Mouse (Mus musculus): ENCODE data around the gene Fggy. TPM values are rescaled to one million over a fixed set of nuclear protein-coding genes. Genes with fewer than 3 reads are reported as not detected.

Fggy gene
- polyA plus RNA-seq, 1 experiment from 2014 or later = 9.2 TPM

DNA sequence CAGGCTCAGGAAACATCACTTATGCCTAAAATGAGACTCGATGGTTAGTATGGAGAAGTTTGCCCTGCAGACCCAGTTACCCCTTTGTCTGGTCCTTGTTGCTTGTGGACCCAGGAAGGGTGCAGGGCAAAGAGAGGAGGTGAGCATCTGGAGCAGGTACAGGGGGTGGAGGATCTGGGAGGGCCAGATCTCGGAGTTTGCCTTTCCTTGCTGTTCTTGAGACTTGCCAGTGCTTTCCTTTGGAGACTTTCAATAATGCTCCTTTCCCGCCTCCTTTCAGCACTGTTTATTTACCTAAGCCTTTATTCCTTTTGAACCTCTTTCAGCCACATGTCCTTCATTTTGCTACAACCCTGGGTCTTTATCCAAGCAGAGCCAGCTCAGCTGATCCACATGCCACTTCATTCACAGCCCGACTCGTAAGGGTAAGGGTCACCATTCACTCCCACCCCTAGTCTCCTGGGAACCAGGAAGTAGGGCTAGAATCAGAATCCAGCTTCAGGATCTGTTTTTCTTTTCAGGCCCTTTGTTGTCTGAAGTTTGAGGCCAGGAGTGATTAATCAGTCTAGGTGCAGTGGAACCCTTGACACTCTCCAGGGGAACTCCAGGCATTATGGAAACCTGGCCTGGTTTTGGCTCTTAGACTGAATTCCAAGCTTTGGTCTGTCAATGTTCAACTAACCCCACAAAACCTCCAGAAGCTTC, 201.9 kb downstream of the Fggy start:
- Histone ChIP-seq H3K9me3 (replicated peaks; ENCODE audit: control insufficient read depth, low read length) (no peaks in the 10 kb centered on the region), H3K36me3 (replicated peaks; ENCODE audit: control insufficient read depth, insufficient read depth, low read depth, low read length) (no peaks in the 10 kb centered on the region), H3K4me1 (ENCODE audit: control insufficient read depth, insufficient read depth, low read length) (no peaks in the 10 kb centered on the region), H3K27me3 (ENCODE audit: control insufficient read depth, insufficient read depth, low read length) (no peaks in the 10 kb centered on the region), H3K27ac (replicated peaks; ENCODE audit: low read depth, low read length) (no peak overlapping the region), H3K9ac (replicated peaks; ENCODE audit: low read length) (no peak overlapping the region), H3K4me2 (ENCODE audit: low read depth, low read length) (no peak overlapping the region), H3K4me3 (ENCODE audit: low read depth, low read length) (no peak overlapping the region)
- DNase-seq (ENCODE audit: low spot score) = peak; percentile 56
- 41% methylated on average over 5 of the region's 5 CpGs for WGBS
- peak; percentile 72; the same call in 1 of the 2 replicates for ATAC-seq (replicated peaks; ENCODE audit: insufficient number of reproducible peaks, low FRiP score, low TSS enrichment, low read depth)

- 65% methylated on average over 2 of the region's 2 CpGs for WGBS
- ATAC-seq (replicated peaks; ENCODE audit: insufficient number of reproducible peaks, low FRiP score, low TSS enrichment, low read depth) (no peak), DNase-seq (ENCODE audit: low spot score) (no peak)
- no peaks in the 10 kb centered on the region for H3K9me3 ChIP-seq (replicated peaks; ENCODE audit: control insufficient read depth, low read length)
- H3K4me3 ChIP-seq (ENCODE audit: low read depth, low read length) = no peak overlapping the region
- no peaks in the 10 kb centered on the region for H3K27me3 ChIP-seq (ENCODE audit: control insufficient read depth, insufficient read depth, low read length)
- no peak overlapping the region for H3K4me2 ChIP-seq (ENCODE audit: low read depth, low read length)
- H3K4me1 ChIP-seq (ENCODE audit: control insufficient read depth, insufficient read depth, low read length) = no peaks in the 10 kb centered on the region
- H3K9ac ChIP-seq (replicated peaks; ENCODE audit: low read length) = no peak overlapping the region
- no peaks in the 10 kb centered on the region for H3K36me3 ChIP-seq (replicated peaks; ENCODE audit: control insufficient read depth, insufficient read depth, low read depth, low read length)
- no peak overlapping the region for H3K27ac ChIP-seq (replicated peaks; ENCODE audit: low read depth, low read length)
Observed at GRCm38 (mm10) chr4:95765359-95765758, 208.1 kb downstream of the Fggy start.

GRCm38 (mm10) chr4:95770469-95770868, 213.2 kb downstream of the Fggy start:
- 78% methylated on average over 5 of the region's 5 CpGs for WGBS

DNA sequence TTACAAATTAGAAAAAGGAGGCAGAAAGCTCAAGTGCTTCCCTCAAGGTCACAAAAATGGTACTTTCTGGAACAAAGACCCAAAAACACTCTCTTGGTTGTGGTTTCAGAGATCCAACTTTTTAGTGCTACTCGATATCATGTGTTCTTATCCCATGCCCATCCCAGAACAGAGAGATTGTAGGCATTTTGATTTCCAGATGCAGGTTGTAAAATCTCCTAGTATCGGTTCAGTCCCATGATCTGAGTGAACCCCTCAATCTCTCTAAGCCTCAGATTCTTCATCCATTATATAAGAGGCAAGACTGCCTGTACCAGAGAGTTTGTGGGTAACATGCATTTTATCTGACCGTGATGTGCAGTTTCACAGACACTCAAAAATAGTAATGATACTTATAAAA, 214.2 kb downstream of the Fggy start:
- no peak for ATAC-seq (replicated peaks; ENCODE audit: insufficient number of reproducible peaks, low FRiP score, low TSS enrichment, low read depth)

More at GRCm38 (mm10) chr4:95770469-95770868, 213.2 kb downstream of the Fggy start:
- H3K9ac ChIP-seq (replicated peaks; ENCODE audit: low read length) = no peak overlapping the region
- H3K27me3 ChIP-seq (ENCODE audit: control insufficient read depth, insufficient read depth, low read length) = no peaks in the 10 kb centered on the region
- H3K9me3 ChIP-seq (replicated peaks; ENCODE audit: control insufficient read depth, low read length) = no peaks in the 10 kb centered on the region
- DNase-seq (ENCODE audit: low spot score) (no peak), ATAC-seq (replicated peaks; ENCODE audit: insufficient number of reproducible peaks, low FRiP score, low TSS enrichment, low read depth) (no peak)
- no peaks in the 10 kb centered on the region for H3K36me3 ChIP-seq (replicated peaks; ENCODE audit: control insufficient read depth, insufficient read depth, low read depth, low read length)
- H3K4me1 ChIP-seq (ENCODE audit: control insufficient read depth, insufficient read depth, low read length) = no peaks in the 10 kb centered on the region
- H3K4me3 ChIP-seq (ENCODE audit: low read depth, low read length) = no peak overlapping the region
- H3K4me2 ChIP-seq (ENCODE audit: low read depth, low read length) = no peak overlapping the region
- no peak overlapping the region for H3K27ac ChIP-seq (replicated peaks; ENCODE audit: low read depth, low read length)

DNA sequence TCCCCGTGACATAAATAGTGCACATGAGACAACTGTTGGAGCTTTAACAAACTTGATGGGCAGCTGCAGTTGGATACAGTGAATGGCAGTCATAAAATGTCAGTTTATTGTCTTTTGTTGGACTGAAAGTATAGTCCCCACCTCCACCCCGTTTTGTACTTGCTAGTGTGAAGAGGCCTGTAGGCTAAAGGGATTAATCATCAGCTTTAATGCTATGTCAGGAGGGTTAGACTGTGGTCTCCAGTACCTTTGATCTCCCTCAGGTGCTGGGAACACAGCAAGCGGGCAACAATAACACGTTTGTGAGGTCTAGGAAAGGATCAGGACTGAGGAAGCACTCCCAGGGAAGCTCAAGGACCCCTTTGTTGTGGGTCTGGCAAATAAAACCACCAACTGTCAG, 214.6 kb downstream of the Fggy start:
- ATAC-seq (replicated peaks; ENCODE audit: insufficient number of reproducible peaks, low FRiP score, low TSS enrichment, low read depth) = no peak
- Histone ChIP-seq H3K27ac (replicated peaks; ENCODE audit: low read depth, low read length) (no peak overlapping the region), H3K4me3 (ENCODE audit: low read depth, low read length) (no peak overlapping the region), H3K9me3 (replicated peaks; ENCODE audit: control insufficient read depth, low read length) (no peaks in the 10 kb centered on the region), H3K27me3 (ENCODE audit: control insufficient read depth, insufficient read depth, low read length) (no peaks in the 10 kb centered on the region), H3K4me2 (ENCODE audit: low read depth, low read length) (no peak overlapping the region), H3K9ac (replicated peaks; ENCODE audit: low read length) (no peak overlapping the region), H3K36me3 (replicated peaks; ENCODE audit: control insufficient read depth, insufficient read depth, low read depth, low read length) (no peaks in the 10 kb centered on the region), H3K4me1 (ENCODE audit: control insufficient read depth, insufficient read depth, low read length) (no peaks in the 10 kb centered on the region)
- 41% methylated on average over 4 of the region's 4 CpGs for WGBS
- DNase-seq (ENCODE audit: low spot score) = no peak

More for the DNA sequence above, 214.2 kb downstream of the Fggy start:
- H3K4me1 ChIP-seq (ENCODE audit: control insufficient read depth, insufficient read depth, low read length) = no peaks in the 10 kb centered on the region
- H3K4me3 ChIP-seq (ENCODE audit: low read depth, low read length) = no peak overlapping the region
- no peaks in the 10 kb centered on the region for H3K36me3 ChIP-seq (replicated peaks; ENCODE audit: control insufficient read depth, insufficient read depth, low read depth, low read length)
- no peak overlapping the region for H3K27ac ChIP-seq (replicated peaks; ENCODE audit: low read depth, low read length)
- no peak overlapping the region for H3K9ac ChIP-seq (replicated peaks; ENCODE audit: low read length)
- 80% methylated on average over 3 of the region's 3 CpGs for WGBS
- H3K4me2 ChIP-seq (ENCODE audit: low read depth, low read length) = no peak overlapping the region
- no peaks in the 10 kb centered on the region for H3K27me3 ChIP-seq (ENCODE audit: control insufficient read depth, insufficient read depth, low read length)
- no peaks in the 10 kb centered on the region for H3K9me3 ChIP-seq (replicated peaks; ENCODE audit: control insufficient read depth, low read length)
- DNase-seq (ENCODE audit: low spot score) = no peak

DNA sequence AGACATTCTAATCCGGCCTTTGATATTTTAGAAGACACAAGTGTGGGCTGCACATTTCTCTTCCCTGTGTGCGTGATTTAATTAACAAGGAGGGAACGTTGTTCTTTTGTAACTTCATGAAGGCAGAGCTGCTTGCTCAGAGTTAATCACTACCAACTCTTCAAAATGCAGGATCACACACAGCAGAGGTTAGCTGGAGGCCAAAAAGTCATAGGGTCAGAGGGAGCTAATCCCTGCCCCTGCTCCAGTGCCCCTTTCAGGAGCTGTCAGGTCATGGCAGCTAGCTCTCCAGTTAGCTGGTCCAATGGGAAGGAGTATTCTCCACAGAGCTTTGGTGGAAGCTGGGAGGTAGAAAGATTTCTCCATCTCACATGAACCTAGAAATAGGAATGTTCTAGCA, 215.4 kb downstream of the Fggy start:
- H3K4me1 ChIP-seq (ENCODE audit: control insufficient read depth, insufficient read depth, low read length) = no peaks in the 10 kb centered on the region
- no peak overlapping the region for H3K4me2 ChIP-seq (ENCODE audit: low read depth, low read length)
- H3K9me3 ChIP-seq (replicated peaks; ENCODE audit: control insufficient read depth, low read length) = no peaks in the 10 kb centered on the region
- H3K36me3 ChIP-seq (replicated peaks; ENCODE audit: control insufficient read depth, insufficient read depth, low read depth, low read length) = no peaks in the 10 kb centered on the region
- 14% methylated on average over 3 of the region's 3 CpGs for WGBS
- no peaks in the 10 kb centered on the region for H3K27me3 ChIP-seq (ENCODE audit: control insufficient read depth, insufficient read depth, low read length)
- H3K27ac ChIP-seq (replicated peaks; ENCODE audit: low read depth, low read length) = no peak overlapping the region
- H3K4me3 ChIP-seq (ENCODE audit: low read depth, low read length) = no peak overlapping the region
- no peak for ATAC-seq (replicated peaks; ENCODE audit: insufficient number of reproducible peaks, low FRiP score, low TSS enrichment, low read depth)
- no peak overlapping the region for H3K9ac ChIP-seq (replicated peaks; ENCODE audit: low read length)
- no peak for DNase-seq (ENCODE audit: low spot score)

GRCm38 (mm10) chr4:95775574-95775973, 218.3 kb downstream of the Fggy start:
- 84% methylated on average over 3 of the region's 3 CpGs for WGBS
- ATAC-seq (replicated peaks; ENCODE audit: insufficient number of reproducible peaks, low FRiP score, low TSS enrichment, low read depth) (no peak), DNase-seq (ENCODE audit: low spot score) (no peak)
- Histone ChIP-seq H3K4me2 (ENCODE audit: low read depth, low read length) (no peak overlapping the region), H3K9ac (replicated peaks; ENCODE audit: low read length) (no peak overlapping the region), H3K4me1 (ENCODE audit: control insufficient read depth, insufficient read depth, low read length) (no peaks in the 10 kb centered on the region), H3K27me3 (ENCODE audit: control insufficient read depth, insufficient read depth, low read length) (no peaks in the 10 kb centered on the region), H3K36me3 (replicated peaks; ENCODE audit: control insufficient read depth, insufficient read depth, low read depth, low read length) (no peaks in the 10 kb centered on the region), H3K27ac (replicated peaks; ENCODE audit: low read depth, low read length) (no peak overlapping the region), H3K4me3 (ENCODE audit: low read depth, low read length) (no peak overlapping the region), H3K9me3 (replicated peaks; ENCODE audit: control insufficient read depth, low read length) (no peaks in the 10 kb centered on the region)

DNA sequence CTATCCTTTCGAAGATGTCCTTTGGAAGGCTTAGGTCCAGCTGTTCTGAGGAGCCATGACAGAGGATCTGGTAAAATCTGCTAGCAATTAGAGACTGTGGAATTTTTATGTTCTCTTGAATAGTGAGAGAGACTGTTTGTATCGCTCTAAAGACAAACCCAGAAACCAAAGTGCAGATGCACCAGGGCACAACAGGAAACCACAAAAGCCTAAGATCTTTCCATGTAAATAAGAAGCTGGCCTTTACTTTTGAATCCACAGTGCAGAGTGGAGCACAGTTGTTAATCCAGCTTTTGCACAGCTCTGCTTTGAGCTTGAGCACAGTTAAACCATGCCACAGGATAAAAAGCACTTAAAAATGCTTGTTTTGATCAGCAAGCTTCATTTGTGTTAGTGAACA, 220.5 kb downstream of the Fggy start:
- WGBS = 29% methylated on average over 2 of the region's 2 CpGs
- Histone ChIP-seq H3K36me3 (replicated peaks; ENCODE audit: control insufficient read depth, insufficient read depth, low read depth, low read length) (no peaks in the 10 kb centered on the region), H3K27me3 (ENCODE audit: control insufficient read depth, insufficient read depth, low read length) (no peaks in the 10 kb centered on the region), H3K9ac (replicated peaks; ENCODE audit: low read length) (no peak overlapping the region), H3K4me3 (ENCODE audit: low read depth, low read length) (no peak overlapping the region), H3K27ac (replicated peaks; ENCODE audit: low read depth, low read length) (no peak overlapping the region), H3K9me3 (replicated peaks; ENCODE audit: control insufficient read depth, low read length) (no peaks in the 10 kb centered on the region), H3K4me2 (ENCODE audit: low read depth, low read length) (no peak overlapping the region), H3K4me1 (ENCODE audit: control insufficient read depth, insufficient read depth, low read length) (no peaks in the 10 kb centered on the region)
- peak; percentile 57 for DNase-seq (ENCODE audit: low spot score)
- ATAC-seq (replicated peaks; ENCODE audit: insufficient number of reproducible peaks, low FRiP score, low TSS enrichment, low read depth) = no peak

Measured in embryonic facial prominence, embryonic 11.5 days (tissue).